Mouse (Mus musculus) kidney, embryonic 14.5 days (tissue): ENCODE data around the gene Wdr59. TPM values are rescaled to one million over a fixed set of nuclear protein-coding genes. Genes with fewer than 3 reads are reported as not detected.

Source experiments
- ATAC-seq: fragments of 200-750 bp; cut with Nextera tagmentation; 2 replicates; pipeline ENCODE4 v1.8.0; 2017; ENCODE audit warnings: moderate number of reproducible peaks, mild to moderate bottlenecking, moderate TSS enrichment, moderate library complexity; ENCODE audit not compliant: low FRiP score, low TSS enrichment
- H3K27ac ChIP-seq: fragments of 300-500 bp; sonication (generic); 2 replicates; pipeline ENCODE4 v1.5.1; 2014; ENCODE audit warnings: low read depth, mild to moderate bottlenecking, low read length, moderate library complexity, mixed read lengths
- H3K27me3 ChIP-seq: fragments of 300-500 bp; sonication (generic); 2 replicates; pipeline ENCODE4 v1.6.1; 2014; ENCODE audit warnings: mild to moderate bottlenecking, low read length; ENCODE audit not compliant: control insufficient read depth, insufficient read depth
- H3K36me3 ChIP-seq: fragments of 300-500 bp; sonication (generic); 2 replicates; pipeline ENCODE4 v1.6.1; 2014; ENCODE audit warnings: low read length, mixed read lengths; ENCODE audit not compliant: control insufficient read depth, insufficient read depth
- H3K4me1 ChIP-seq: fragments of 300-500 bp; sonication (generic); 2 replicates; pipeline ENCODE4 v1.6.1; 2014; ENCODE audit warnings: low read length, mixed read lengths; ENCODE audit not compliant: control insufficient read depth, insufficient read depth
- H3K4me2 ChIP-seq: fragments of 300-500 bp; sonication (generic); replicated peaks from 2 replicates; pipeline ENCODE4 v1.6.1; 2014; ENCODE audit warnings: low read depth, mild to moderate bottlenecking, low read length
- H3K4me3 ChIP-seq: fragments of 300-500 bp; sonication (generic); 2 replicates; pipeline ENCODE4 v1.5.1; 2014; ENCODE audit warnings: mild to moderate bottlenecking, low read length
- H3K9ac ChIP-seq: fragments of 300-500 bp; sonication (generic); 2 replicates; pipeline ENCODE4 v1.6.1; 2014; ENCODE audit warnings: low read depth, mild to moderate bottlenecking, low read length, moderate library complexity
- H3K9me3 ChIP-seq: fragments of 300-500 bp; sonication (generic); 2 replicates; pipeline ENCODE4 v1.6.1; 2016; ENCODE audit warnings: low read length; ENCODE audit not compliant: control insufficient read depth
- WGBS: fragments of 180-500 bp; shearing (Covaris S2); extraction: QIAGEN DNeasy Blood & Tissue Kit; methylation state at CpG from one replicate; pipeline ENCODE4 v1.1.7; 2014; 5-methylcytosine and 5-hydroxymethylcytosine counted together
- polyA plus RNA-seq: library from polyadenylated mRNA; unstranded; fragments of >200 nt; fragmentation: Nextera tagmentation; extraction: Ambion mirVana; gene quantifications from 2 replicates; pipeline ENCODE4 v1.2.1, GENCODE M21; 2014

The Wdr59 gene
- polyA plus RNA-seq, 1 experiment from 2014 or later: 6.2 TPM

GRCm38 (mm10) chr8:111492508-111492907, 29.4 kb downstream of the Wdr59 start:
- Histone ChIP-seq H3K9me3 (no peaks in the 10 kb centered on the region), H3K9ac (no peak overlapping the region), H3K4me2 (no peak overlapping the region), H3K4me3 (no peak overlapping the region), H3K27ac (no peak overlapping the region), H3K27me3 (no peaks in the 10 kb centered on the region), H3K4me1 (no peaks in the 10 kb centered on the region), H3K36me3 (peaks cover 11% of the 10 kb centered on the region; the same call in 1 of the 2 replicates)
- 88% methylated on average over 9 of the region's 9 CpGs for WGBS
- ATAC-seq: no peak

- Histone ChIP-seq H3K9me3 (no peaks in the 10 kb centered on the region), H3K9ac (no peak overlapping the region), H3K27me3 (no peaks in the 10 kb centered on the region), H3K27ac (no peak overlapping the region), H3K4me3 (no peak overlapping the region), H3K36me3 (peaks cover 9% of the 10 kb centered on the region; the same call in 1 of the 2 replicates), H3K4me1 (no peaks in the 10 kb centered on the region), H3K4me2 (no peak overlapping the region)
- ATAC-seq: no peak
- 77% methylated on average over 7 of the region's 7 CpGs for WGBS
Observed at GRCm38 (mm10) chr8:111491191-111491590, 30.7 kb downstream of the Wdr59 start.

DNA sequence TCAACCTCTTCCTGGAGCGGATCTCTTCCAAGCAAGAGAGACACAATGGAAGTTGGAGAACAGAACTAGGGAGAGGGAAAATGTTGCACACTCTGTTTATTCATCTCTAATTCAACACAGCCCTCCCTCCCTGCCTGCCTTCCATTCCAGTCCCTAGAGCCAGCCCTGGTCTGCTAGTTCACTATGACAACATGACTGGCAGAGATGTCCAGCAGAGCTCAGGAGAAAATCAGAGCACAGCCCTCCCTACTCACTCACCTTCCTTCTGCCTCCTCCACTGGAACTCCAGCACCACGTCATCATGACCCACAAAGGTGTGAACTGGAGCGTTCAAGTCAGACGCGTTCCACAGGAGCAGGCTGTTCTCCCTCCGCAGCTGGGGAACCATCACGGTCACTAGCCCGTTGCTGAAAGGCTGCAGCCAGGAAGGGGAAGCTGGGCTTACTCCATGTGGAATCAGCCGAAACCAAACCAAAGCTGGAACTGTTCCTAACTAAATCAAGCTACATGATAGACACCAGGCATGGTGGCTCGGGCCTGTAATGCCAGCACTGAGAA, 31.8 kb downstream of the Wdr59 start:
- Histone ChIP-seq H3K27me3 (no peaks in the 10 kb centered on the region), H3K9me3 (no peaks in the 10 kb centered on the region), H3K36me3 (peaks cover 10% of the 10 kb centered on the region), H3K9ac (no peak overlapping the region), H3K4me1 (no peaks in the 10 kb centered on the region), H3K4me2 (no peak overlapping the region), H3K4me3 (no peak overlapping the region), H3K27ac (no peak overlapping the region)
- ATAC-seq: 0 out of 2 replicates have a peak, but pooled peaks have one; percentile 28
- 57% methylated on average over 10 of the region's 10 CpGs for WGBS

- H3K9me3 ChIP-seq: no peaks in the 10 kb centered on the region
- no peak overlapping the region for H3K4me2 ChIP-seq
- H3K9ac ChIP-seq: no peak overlapping the region
- H3K27me3 ChIP-seq: no peaks in the 10 kb centered on the region
- peaks cover 39% of the 10 kb centered on the region for H3K36me3 ChIP-seq
- WGBS: 87% methylated on average over 8 of the region's 8 CpGs
- H3K4me1 ChIP-seq: no peaks in the 10 kb centered on the region
- no peak overlapping the region for H3K4me3 ChIP-seq
- ATAC-seq: no peak
- H3K27ac ChIP-seq: no peak overlapping the region
Observed at GRCm38 (mm10) chr8:111480691-111481090, 41.2 kb downstream of the Wdr59 start.

DNA sequence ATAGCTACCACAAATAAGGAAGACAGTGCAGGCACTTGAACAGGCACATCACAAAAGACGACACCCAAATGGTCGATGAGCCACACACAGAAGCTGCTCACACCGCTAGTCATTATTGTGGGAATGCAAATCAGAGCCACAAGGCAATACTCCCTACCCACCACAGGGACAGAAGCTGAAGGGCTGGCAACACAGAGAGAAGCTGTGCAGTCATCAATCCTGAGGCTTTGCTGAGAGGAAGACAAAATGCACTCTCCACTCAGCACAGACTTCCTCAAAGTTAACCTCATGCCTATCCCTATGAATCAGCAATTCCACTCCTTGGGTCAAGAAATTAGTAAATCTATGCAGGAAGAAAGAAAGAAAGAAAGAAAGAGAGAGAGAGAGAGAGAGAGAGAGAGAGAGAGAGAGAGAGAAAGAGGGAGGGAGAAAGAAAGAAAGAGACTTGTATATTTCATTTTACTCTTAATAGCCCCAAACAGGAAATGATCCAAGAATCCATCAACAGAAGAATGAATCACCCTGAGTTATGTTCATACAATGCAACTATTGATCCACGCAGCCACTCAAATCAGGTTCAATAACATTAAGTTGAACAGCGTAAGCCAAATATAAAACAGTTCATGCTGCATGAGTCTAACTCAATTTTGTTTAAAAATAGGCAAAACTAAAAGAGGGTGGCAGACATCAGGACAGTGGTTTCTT, 44.0 kb downstream of the Wdr59 start:
- no peaks in the 10 kb centered on the region for H3K9me3 ChIP-seq
- no peaks in the 10 kb centered on the region for H3K27me3 ChIP-seq
- no peak overlapping the region for H3K4me3 ChIP-seq
- 87% methylated on average over 5 of the region's 5 CpGs for WGBS
- H3K4me2 ChIP-seq: no peak overlapping the region
- no peaks in the 10 kb centered on the region for H3K4me1 ChIP-seq
- peaks cover 36% of the 10 kb centered on the region for H3K36me3 ChIP-seq
- ATAC-seq: no peak
- H3K27ac ChIP-seq: no peak overlapping the region
- H3K9ac ChIP-seq: no peak overlapping the region

GRCm38 (mm10) chr8:111471526-111472081, 50.3 kb downstream of the Wdr59 start:
- Histone ChIP-seq H3K36me3 (peaks cover 32% of the 10 kb centered on the region), H3K27me3 (no peaks in the 10 kb centered on the region), H3K9me3 (no peaks in the 10 kb centered on the region), H3K4me1 (no peaks in the 10 kb centered on the region), H3K4me3 (no peak overlapping the region), H3K9ac (no peak overlapping the region), H3K27ac (no peak overlapping the region), H3K4me2 (no peak overlapping the region)
- ATAC-seq: no peak
- 87% methylated on average over 12 of the region's 12 CpGs for WGBS

- 63% methylated on average over 6 of the region's 6 CpGs for WGBS
- H3K9me3 ChIP-seq: no peaks in the 10 kb centered on the region
- no peak overlapping the region for H3K27ac ChIP-seq
- H3K9ac ChIP-seq: no peak overlapping the region
- H3K36me3 ChIP-seq: peaks cover 26% of the 10 kb centered on the region
- no peak overlapping the region for H3K4me3 ChIP-seq
- H3K4me1 ChIP-seq: no peaks in the 10 kb centered on the region
- no peaks in the 10 kb centered on the region for H3K27me3 ChIP-seq
- ATAC-seq: no peak
- no peak overlapping the region for H3K4me2 ChIP-seq
Observed at GRCm38 (mm10) chr8:111469013-111469412, 52.9 kb downstream of the Wdr59 start.

GRCm38 (mm10) chr8:111465341-111465740, 56.6 kb downstream of the Wdr59 start:
- H3K4me2 ChIP-seq: no peak overlapping the region
- 79% methylated on average over 1 of the region's 1 CpGs for WGBS
- H3K27me3 ChIP-seq: no peaks in the 10 kb centered on the region
- no peak overlapping the region for H3K27ac ChIP-seq
- no peak for ATAC-seq
- H3K4me1 ChIP-seq: no peaks in the 10 kb centered on the region
- H3K9ac ChIP-seq: no peak overlapping the region
- H3K36me3 ChIP-seq: peaks cover 15% of the 10 kb centered on the region
- no peak overlapping the region for H3K4me3 ChIP-seq
- H3K9me3 ChIP-seq: no peaks in the 10 kb centered on the region

DNA sequence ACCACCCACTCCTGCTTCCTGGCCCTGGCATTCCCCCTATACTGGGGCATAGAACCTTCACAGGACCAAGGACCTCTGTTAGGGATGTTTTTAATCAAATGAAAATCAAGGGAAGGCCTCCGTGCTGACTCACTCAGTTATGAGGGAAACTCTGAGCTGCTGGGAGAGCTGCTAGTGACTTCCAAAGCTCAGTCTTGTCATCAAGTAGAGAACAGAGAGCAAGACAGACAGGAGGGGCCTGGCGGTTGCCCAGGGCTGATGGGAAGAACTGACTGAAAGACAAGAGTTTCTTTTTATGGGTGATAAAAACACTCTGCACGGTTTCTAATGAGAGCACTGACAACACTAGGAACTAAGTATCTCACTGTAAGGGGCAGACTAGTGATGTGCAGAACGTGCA, 57.4 kb downstream of the Wdr59 start:
- Histone ChIP-seq H3K9ac (no peak overlapping the region), H3K9me3 (no peaks in the 10 kb centered on the region), H3K27ac (no peak overlapping the region), H3K4me2 (no peak overlapping the region), H3K36me3 (peaks cover 12% of the 10 kb centered on the region), H3K4me3 (no peak overlapping the region), H3K4me1 (no peaks in the 10 kb centered on the region), H3K27me3 (no peaks in the 10 kb centered on the region)
- no peak for ATAC-seq
- 90% methylated on average over 4 of the region's 4 CpGs for WGBS
